ENCODE assay signal across 7 mouse cellular contexts in the genomic region with DNA sequence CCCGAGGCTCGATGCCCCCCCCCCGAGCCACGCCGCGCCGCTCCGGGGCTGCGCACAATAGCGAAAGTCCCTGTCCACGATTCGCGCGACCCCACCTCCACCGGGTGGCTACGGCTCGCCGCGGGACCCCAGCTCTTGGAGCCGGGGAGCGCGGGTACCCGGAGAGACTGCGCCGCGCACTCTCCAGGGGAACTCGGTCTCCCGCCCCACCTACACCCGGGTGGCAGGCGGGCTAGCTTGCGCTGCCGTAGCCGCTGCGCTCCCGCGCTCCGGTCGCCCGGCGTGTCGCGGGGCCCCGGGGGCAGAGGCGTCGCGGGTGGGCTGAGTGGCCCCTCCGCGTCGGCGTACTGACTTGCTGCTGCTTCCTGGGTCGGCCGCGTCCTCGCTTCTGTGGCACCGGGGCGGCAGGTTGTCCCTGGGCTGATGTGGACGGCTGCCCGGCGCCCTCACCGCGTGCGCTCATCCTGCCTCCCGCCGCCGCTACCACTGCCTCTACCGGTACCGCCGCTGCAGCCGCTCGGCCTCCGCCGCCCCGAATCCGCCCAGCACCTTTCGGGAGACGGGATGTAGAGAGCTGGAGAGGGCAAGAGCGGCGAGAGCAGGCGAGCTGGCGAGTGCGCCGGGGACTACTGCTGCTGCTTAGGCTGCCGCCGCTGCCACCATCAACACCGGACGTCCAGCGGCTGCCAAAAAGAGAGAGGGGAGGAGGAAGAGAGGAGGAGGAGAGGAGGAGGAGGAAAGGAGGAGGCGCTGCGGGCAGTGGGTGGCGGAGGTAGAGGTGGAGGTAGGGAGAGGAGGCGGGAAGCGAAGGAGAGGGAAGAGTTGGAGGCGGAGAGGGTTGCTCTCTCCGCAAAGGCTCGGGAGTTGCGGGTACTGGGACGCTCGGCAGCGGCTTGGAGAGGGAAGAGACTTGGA. TPM values are rescaled to one million over a fixed set of nuclear protein-coding genes. Genes with fewer than 3 reads are reported as not detected.
DNase-seq lines count a peak whose midpoint lies in the region; ATAC-seq and TF ChIP-seq lines count a peak whose summit lies in the region.

A gene (minus strand): TSS at position 869 of the 915 bp plus-strand sequence.

- no peaks in the 10 kb centered on the region for H3K9me3 ChIP-seq in ES-Bruce4 (replicated peaks; ENCODE audit: control insufficient read depth, insufficient read depth, low read length, poor library complexity, severe bottlenecking)
- H3K9me3 ChIP-seq in embryonic facial prominence, embryonic 12.5 days = no peaks in the 10 kb centered on the region
- no peaks in the 10 kb centered on the region for H3K9me3 ChIP-seq in midbrain, embryonic 15.5 days

- no peak for TF ChIP-seq CTCF in ES-Bruce4 (IDR thresholded peaks at IDR 0.05; ENCODE audit: low read depth, low read length)

- peak within 1 kb of the TSS; percentile 87 for H3K4me2 ChIP-seq in embryonic facial prominence, embryonic 12.5 days (replicated peaks)
- H3K4me2 ChIP-seq in midbrain, embryonic 15.5 days = peak within 1 kb of the TSS; percentile 99

- H3K36me3 ChIP-seq in ES-Bruce4 (ENCODE audit: control insufficient read depth, insufficient read depth, low read length, poor library complexity, severe bottlenecking) = no peaks in the 10 kb centered on the region
- no peaks in the 10 kb centered on the region for H3K36me3 ChIP-seq in embryonic facial prominence, embryonic 12.5 days
- H3K36me3 ChIP-seq in midbrain, embryonic 15.5 days (replicated peaks) = no peaks in the 10 kb centered on the region

- no peaks in the 10 kb centered on the region for H3K4me1 ChIP-seq in ES-Bruce4 (ENCODE audit: control insufficient read depth, insufficient read depth, low read length)
- H3K4me1 ChIP-seq in embryonic facial prominence, embryonic 12.5 days = peaks cover 12% of the 10 kb centered on the region
- H3K4me1 ChIP-seq in midbrain, embryonic 15.5 days = peaks cover 43% of the 10 kb centered on the region

- H3K27ac ChIP-seq in ES-Bruce4 (ENCODE audit: insufficient read depth, low read length) = no peak within 1 kb of the TSS
- peak within 1 kb of the TSS; percentile 99 for H3K27ac ChIP-seq in embryonic facial prominence, embryonic 12.5 days
- peak within 1 kb of the TSS; percentile 56 for H3K27ac ChIP-seq in midbrain, embryonic 15.5 days

- no peak for TF ChIP-seq POLR2A in ES-Bruce4 (IDR thresholded peaks at IDR 0.05; ENCODE audit: insufficient read depth, low read length)

- ATAC-seq in embryonic facial prominence, embryonic 12.5 days (ENCODE audit: insufficient number of reproducible peaks, insufficient read depth, low FRiP score, low TSS enrichment) = peak; percentile 81
- ATAC-seq in hematopoietic stem cell, adult 5-6 weeks (replicated peaks in 1 of 2; ENCODE audit: insufficient read depth in 1 of 2, low FRiP score in 2 of 2, low TSS enrichment in 1 of 2, low read depth in 1 of 2, poor library complexity in 2 of 2, severe bottlenecking in 2 of 2) = peak; percentile 27 to 41
- peak; percentile 58 for ATAC-seq in midbrain, embryonic 15.5 days (replicated peaks)

- peak; percentile 5 to 14 for DNase-seq in B cell, adult 2 months
- DNase-seq in liver = peak; percentile 62
- DNase-seq in T-cell, adult 2 months (ENCODE audit: low spot score) = no peak

- WGBS in embryonic facial prominence, embryonic 12.5 days = under 1% methylated on average over 97 of the region's 99 CpGs
- WGBS in midbrain, embryonic 15.5 days = under 1% methylated on average over 99 of the region's 99 CpGs

- H3K4me3 ChIP-seq in ES-Bruce4 (ENCODE audit: low read depth, low read length) = peak within 1 kb of the TSS; percentile 68
- peak within 1 kb of the TSS; percentile 94 for H3K4me3 ChIP-seq in embryonic facial prominence, embryonic 12.5 days
- peak within 1 kb of the TSS; percentile 61 for H3K4me3 ChIP-seq in midbrain, embryonic 15.5 days

- H3K9ac ChIP-seq in ES-Bruce4 (ENCODE audit: low read depth, poor library complexity, severe bottlenecking) = peak within 1 kb of the TSS; percentile 95
- H3K9ac ChIP-seq in embryonic facial prominence, embryonic 12.5 days = peak within 1 kb of the TSS; percentile 97
- peak within 1 kb of the TSS; percentile 53 for H3K9ac ChIP-seq in midbrain, embryonic 15.5 days

- TF ChIP-seq EP300 in ES-Bruce4 (IDR thresholded peaks at IDR 0.05; ENCODE audit: insufficient read depth, low read depth, low read length) = no peak

- H3K27me3 ChIP-seq in ES-Bruce4 (ENCODE audit: control insufficient read depth, insufficient read depth, low read length, poor library complexity, severe bottlenecking) = peaks cover 40% of the 10 kb centered on the region
- H3K27me3 ChIP-seq in embryonic facial prominence, embryonic 12.5 days = no peaks in the 10 kb centered on the region
- H3K27me3 ChIP-seq in midbrain, embryonic 15.5 days (replicated peaks) = peaks cover 17% of the 10 kb centered on the region; the same call in 1 of the 2 replicates

RNA-seq across cellular contexts. Expression of the gene that starts here (rescaled TPM):
- 37.2 and 40.7 TPM in 2 replicates for polyA plus RNA-seq in ES-Bruce4 (2011; ENCODE audit: insufficient read depth, insufficient read length, low read depth, missing spikeins)
- 89.2 and 100 TPM in 2 replicates for polyA plus RNA-seq in embryonic facial prominence, embryonic 12.5 days (2016; fragmentation: Nextera tagmentation; extraction: Ambion mirVana)
- 3.4 and 10.8 TPM in 2 replicates for total RNA-seq in hematopoietic stem cell, adult 5-6 weeks (2017)
- 1.0 and 1.1 TPM in 2 replicates for polyA plus RNA-seq in midbrain, embryonic 15.5 days (2015; fragmentation: Nextera tagmentation; extraction: Ambion mirVana)

Comparison
In these comparisons a context has a peak if more than half of its experiments do, and no peak if none do; other contexts are left out.
1. RNA of the gene that starts here (polyA plus RNA-seq): 89.2 to 100 TPM in embryonic facial prominence, embryonic 12.5 days and 37.2 to 40.7 TPM in ES-Bruce4; 1.0 to 1.1 TPM in midbrain, embryonic 15.5 days; every median in the first group is over 10 times any median in the second.
2. Peak in every context shown above with its lines, with median percentiles within 50 percentile points of each other: H3K4me3 ChIP-seq, H3K9ac ChIP-seq and ATAC-seq.